Mouse (Mus musculus): ENCODE data around the gene Zfp692.

GRCm38 (mm10) chr11:58351179-58351578 lies 44.3 kb downstream of the Zfp692 start:
- TF ChIP-seq POLR2A (IDR thresholded peaks at IDR 0.05; ENCODE audit: insufficient read depth, low read depth, low read length) = no peak
- no peak for TF ChIP-seq CTCF (IDR thresholded peaks at IDR 0.05; ENCODE audit: insufficient read depth, low read depth, low read length)

Data from olfactory bulb, adult 2 months (tissue).